Mouse (Mus musculus) lung, embryonic 15.5 days (tissue): Measurements from ENCODE around the gene Arhgap10. TPM values are rescaled to one million over a fixed set of nuclear protein-coding genes. Genes with fewer than 3 reads are reported as not detected.

Source experiments
- ATAC-seq: fragments of 200-750 bp; cut with Nextera tagmentation; 2 replicates; pipeline ENCODE4 v1.8.0; 2017; ENCODE audit warnings: moderate number of reproducible peaks, borderline replicate concordance; ENCODE audit not compliant: low FRiP score, low TSS enrichment; ENCODE audit errors: extremely low read depth
- H3K27ac ChIP-seq: fragments of 300-500 bp; sonication (generic); 2 replicates; pipeline ENCODE4 v1.5.1; 2015; ENCODE audit warnings: moderate library complexity, mild to moderate bottlenecking, inconsistent platforms
- H3K27me3 ChIP-seq: fragments of 300-500 bp; sonication (generic); 2 replicates; pipeline ENCODE4 v1.6.1; 2015; ENCODE audit warnings: inconsistent platforms
- H3K36me3 ChIP-seq: fragments of 300-500 bp; sonication (generic); 2 replicates; pipeline ENCODE4 v1.6.1; 2015; ENCODE audit warnings: inconsistent platforms
- H3K4me1 ChIP-seq: fragments of 300-500 bp; sonication (generic); 2 replicates; pipeline ENCODE4 v1.6.1; 2015; ENCODE audit warnings: inconsistent platforms
- H3K4me2 ChIP-seq: fragments of 300-500 bp; sonication (generic); 2 replicates; pipeline ENCODE4 v1.6.1; 2015; ENCODE audit warnings: inconsistent platforms, mild to moderate bottlenecking, moderate library complexity
- H3K4me3 ChIP-seq: fragments of 300-500 bp; sonication (generic); 2 replicates; pipeline ENCODE4 v1.5.1; 2015; ENCODE audit warnings: mild to moderate bottlenecking, inconsistent platforms
- H3K9ac ChIP-seq: fragments of 300-500 bp; sonication (generic); 2 replicates; pipeline ENCODE4 v1.6.1; 2015; ENCODE audit warnings: inconsistent platforms
- H3K9me3 ChIP-seq: fragments of 300-500 bp; sonication (generic); 2 replicates; pipeline ENCODE4 v1.6.1; 2016; ENCODE audit warnings: inconsistent platforms
- WGBS: fragments of 180-500 bp; shearing (Covaris S2); methylation state at CpG from one replicate; pipeline ENCODE4 v1.1.7; 2015; 5-methylcytosine and 5-hydroxymethylcytosine counted together
- polyA plus RNA-seq: library from polyadenylated mRNA; unstranded; fragments of >200 nt; fragmentation: Nextera tagmentation; extraction: Ambion mirVana; gene quantifications from 2 replicates; pipeline ENCODE4 v1.2.1, GENCODE M21; 2015

The Arhgap10 gene
- polyA plus RNA-seq, 1 experiment from 2014 or later = 23.8 TPM

DNA sequence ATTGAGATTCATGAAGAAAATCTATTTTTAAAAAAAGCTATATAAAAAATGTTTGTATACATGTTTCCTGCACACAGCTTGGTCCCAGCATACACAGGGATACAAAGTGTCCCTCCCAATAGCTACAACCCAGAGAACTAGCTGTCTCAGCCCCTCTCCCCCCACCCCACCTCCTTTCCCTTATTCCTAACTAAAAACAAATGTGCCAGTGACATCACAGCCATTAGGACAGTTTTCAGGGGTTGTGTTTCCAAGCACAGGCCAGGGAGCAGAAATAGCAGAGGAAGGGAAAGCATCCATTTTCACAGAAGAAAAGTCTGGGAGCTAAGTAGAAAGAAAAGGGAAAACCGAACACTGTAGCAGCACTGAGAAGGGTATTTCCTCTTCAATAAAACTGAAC, 163.6 kb downstream of the Arhgap10 start:
- no peak for ATAC-seq
- no peak overlapping the region for H3K4me3 ChIP-seq
- 86% methylated on average over 1 of the region's 1 CpGs for whole genome bisulfite sequencing

DNA sequence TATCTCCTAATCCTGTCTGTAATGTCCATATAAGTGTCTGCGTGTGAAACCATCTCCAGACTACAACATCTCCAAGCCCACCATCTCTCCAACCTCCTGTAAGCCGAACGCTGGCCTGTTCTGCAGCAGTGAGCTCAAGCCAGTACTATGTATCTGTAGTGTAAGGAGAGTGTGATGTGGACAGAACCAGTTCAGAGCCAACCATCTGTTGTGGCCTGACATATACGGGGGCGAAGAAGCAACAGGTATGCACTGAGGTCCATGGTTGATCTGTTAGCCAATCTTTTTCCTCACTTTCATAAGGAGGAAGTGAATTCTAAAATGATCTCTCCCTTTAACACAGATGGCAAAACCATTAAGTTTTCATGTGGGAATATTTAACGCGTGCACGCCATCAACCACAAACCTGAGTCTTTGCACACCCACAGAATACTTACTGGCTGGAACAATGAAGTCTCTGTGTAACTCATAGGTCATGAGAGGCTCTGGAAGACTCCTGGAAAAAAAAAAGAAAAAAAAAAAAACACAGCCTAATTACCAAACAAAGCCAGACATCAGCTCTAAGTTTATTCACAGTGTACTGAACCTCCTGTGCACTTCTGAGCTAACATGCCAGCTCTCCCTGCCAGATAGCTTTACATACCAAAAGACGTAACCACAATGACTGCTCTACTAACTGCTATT, 166.4 kb downstream of the Arhgap10 start:
- Histone ChIP-seq H3K27me3 (no peaks in the 10 kb centered on the region), H3K9me3 (no peaks in the 10 kb centered on the region), H3K4me2 (no peak overlapping the region), H3K4me1 (no peaks in the 10 kb centered on the region), H3K9ac (no peak overlapping the region), H3K27ac (no peak overlapping the region; the same call in 1 of the 2 replicates), H3K36me3 (no peaks in the 10 kb centered on the region), H3K4me3 (no peak overlapping the region)
- no peak for ATAC-seq
- WGBS = 80% methylated on average over 9 of the region's 9 CpGs

More for the DNA sequence above, 163.6 kb downstream of the Arhgap10 start:
- no peak overlapping the region for H3K27ac ChIP-seq
- no peaks in the 10 kb centered on the region for H3K27me3 ChIP-seq
- H3K9ac ChIP-seq = no peak overlapping the region
- no peak overlapping the region for H3K4me2 ChIP-seq
- peaks cover 3% of the 10 kb centered on the region; the same call in 1 of the 2 replicates for H3K36me3 ChIP-seq
- H3K4me1 ChIP-seq = no peaks in the 10 kb centered on the region
- H3K9me3 ChIP-seq = no peaks in the 10 kb centered on the region

DNA sequence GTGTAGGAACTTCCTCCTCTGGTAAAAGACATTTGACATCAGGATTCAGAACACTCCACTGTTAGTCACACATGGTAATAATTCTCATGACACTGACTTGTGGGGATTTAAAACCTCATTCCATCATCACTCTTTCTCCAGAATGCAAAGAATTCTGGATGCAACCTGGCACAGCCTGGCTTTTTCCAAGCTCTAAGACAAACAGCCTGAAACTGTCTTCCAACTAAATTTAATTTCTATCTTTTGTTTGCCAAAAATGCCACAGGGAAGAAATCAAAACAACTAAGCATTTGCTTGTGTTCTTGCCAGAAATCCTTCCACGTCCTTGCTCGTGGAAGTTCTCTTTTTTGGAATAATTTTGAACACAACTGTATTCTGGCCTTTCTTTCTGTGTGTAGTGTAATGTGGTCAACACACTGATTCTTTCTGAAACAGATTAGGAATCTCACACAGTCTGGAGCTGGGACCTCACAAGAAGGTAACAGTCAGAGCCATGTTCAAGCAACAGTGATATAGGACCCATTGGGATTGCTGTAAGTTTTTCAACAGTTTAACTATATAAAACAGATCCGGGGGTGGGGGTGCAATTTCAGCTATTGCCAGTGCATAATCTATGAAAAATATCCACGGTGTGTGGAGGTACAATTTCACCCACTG, 167.5 kb downstream of the Arhgap10 start:
- Histone ChIP-seq H3K4me1 (no peaks in the 10 kb centered on the region), H3K9ac (no peak overlapping the region), H3K4me3 (no peak overlapping the region), H3K27me3 (no peaks in the 10 kb centered on the region), H3K4me2 (no peak overlapping the region), H3K27ac (peak overlapping the region; percentile 8; the same call in 1 of the 2 replicates), H3K36me3 (no peaks in the 10 kb centered on the region), H3K9me3 (no peaks in the 10 kb centered on the region)
- 66% methylated on average over 4 of the region's 4 CpGs for WGBS
- ATAC-seq = peak; percentile 35; the same call in 1 of the 2 replicates

DNA sequence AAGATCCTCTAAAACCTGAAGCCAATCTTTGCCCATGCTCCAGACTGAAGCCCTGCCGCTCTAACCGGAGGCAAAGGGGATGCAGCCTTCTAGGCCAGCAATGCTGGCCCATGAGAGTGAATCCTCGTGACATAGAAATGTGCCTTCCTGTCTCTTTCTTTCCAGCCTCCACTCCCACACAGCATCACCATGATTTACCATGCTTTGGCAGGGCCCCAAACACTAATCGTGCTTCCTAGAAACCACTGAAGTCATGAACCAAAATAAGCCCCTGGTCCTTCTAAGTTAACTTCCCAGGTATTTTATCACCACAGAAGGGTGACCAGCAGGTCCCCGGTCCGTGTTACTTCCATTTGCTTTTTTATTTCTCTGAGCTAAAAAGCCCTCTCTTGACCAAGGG, 173.8 kb downstream of the Arhgap10 start:
- H3K27ac ChIP-seq = no peak overlapping the region
- 89% methylated on average over 6 of the region's 6 CpGs for WGBS
- peaks cover 13% of the 10 kb centered on the region for H3K4me1 ChIP-seq
- H3K4me3 ChIP-seq = no peak overlapping the region
- H3K9ac ChIP-seq = no peak overlapping the region
- ATAC-seq = no peak
- H3K27me3 ChIP-seq = no peaks in the 10 kb centered on the region
- H3K4me2 ChIP-seq = no peak overlapping the region
- no peaks in the 10 kb centered on the region for H3K9me3 ChIP-seq
- no peaks in the 10 kb centered on the region for H3K36me3 ChIP-seq

DNA sequence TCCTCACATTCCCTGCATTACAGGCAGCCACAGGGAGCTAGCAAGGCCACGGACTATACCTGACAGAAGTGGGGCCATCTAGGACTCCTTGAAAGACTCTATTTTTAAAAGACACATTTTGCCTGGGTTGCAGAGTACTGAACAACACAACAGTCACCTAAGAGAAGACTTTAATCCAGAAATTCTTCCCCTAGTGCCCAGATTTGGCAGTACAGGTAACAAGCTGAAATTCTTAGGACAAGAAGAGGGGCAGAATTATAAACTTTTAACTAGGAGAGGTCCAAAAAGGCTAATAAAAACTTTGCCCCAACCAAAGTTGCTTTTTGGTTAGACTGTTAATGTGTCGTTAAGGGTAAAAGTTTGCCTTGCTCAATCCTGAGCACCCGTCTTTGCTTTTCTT, 174.4 kb downstream of the Arhgap10 start:
- Histone ChIP-seq H3K4me3 (no peak overlapping the region), H3K9ac (no peak overlapping the region), H3K27me3 (no peaks in the 10 kb centered on the region), H3K9me3 (no peaks in the 10 kb centered on the region), H3K4me1 (peaks cover 13% of the 10 kb centered on the region), H3K36me3 (no peaks in the 10 kb centered on the region), H3K4me2 (no peak overlapping the region), H3K27ac (no peak overlapping the region)
- WGBS = 88% methylated on average over 3 of the region's 3 CpGs
- no peak for ATAC-seq

DNA sequence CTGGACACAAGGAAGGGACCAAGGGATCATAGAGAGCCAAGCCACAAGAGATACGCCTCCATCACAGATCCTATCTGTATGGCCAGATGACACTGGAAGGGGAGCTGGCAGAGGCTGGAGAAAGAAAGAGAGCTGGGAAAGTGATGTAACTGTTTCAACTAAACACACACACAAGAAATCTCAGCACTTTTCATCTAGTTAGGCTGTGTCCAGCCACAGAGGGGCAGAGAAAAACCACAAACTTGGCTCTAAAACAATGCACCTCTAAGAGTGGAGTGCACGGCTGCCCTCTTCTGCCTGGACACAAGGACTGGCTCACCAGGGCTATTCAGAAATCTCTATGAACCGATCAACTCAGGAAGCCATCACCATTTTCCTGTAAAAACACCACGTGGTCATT, 175.6 kb downstream of the Arhgap10 start:
- Histone ChIP-seq H3K4me2 (no peak overlapping the region), H3K36me3 (no peaks in the 10 kb centered on the region), H3K4me3 (no peak overlapping the region), H3K27ac (peak overlapping the region; percentile 76), H3K4me1 (peaks cover 13% of the 10 kb centered on the region), H3K9ac (no peak overlapping the region), H3K9me3 (no peaks in the 10 kb centered on the region), H3K27me3 (no peaks in the 10 kb centered on the region)
- WGBS = 62% methylated on average over 4 of the region's 4 CpGs
- ATAC-seq = no peak

DNA sequence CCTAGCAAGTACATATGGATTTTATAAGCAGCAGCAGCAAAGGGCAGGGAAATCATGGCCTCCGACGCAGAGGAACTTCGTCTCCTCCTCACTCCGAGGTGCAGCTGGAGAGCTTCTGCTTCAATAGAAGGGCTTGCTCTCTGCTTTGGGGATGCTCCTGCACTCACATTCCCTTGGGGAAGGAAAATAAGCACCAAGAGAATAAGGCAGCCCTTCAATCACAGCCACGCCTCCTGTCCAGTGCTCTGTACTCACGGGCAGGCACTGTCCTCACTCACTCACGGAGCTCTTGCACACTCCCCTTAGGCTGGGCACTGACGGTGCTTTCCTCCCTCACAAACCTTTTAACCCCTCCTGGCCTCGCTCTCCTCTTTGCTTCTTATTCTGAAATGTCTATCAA, 176.4 kb downstream of the Arhgap10 start:
- Histone ChIP-seq H3K36me3 (no peaks in the 10 kb centered on the region), H3K9ac (no peak overlapping the region), H3K4me3 (no peak overlapping the region), H3K27ac (peak overlapping the region; percentile 76), H3K9me3 (no peaks in the 10 kb centered on the region), H3K27me3 (no peaks in the 10 kb centered on the region), H3K4me2 (no peak overlapping the region), H3K4me1 (peaks cover 13% of the 10 kb centered on the region)
- peak; percentile 80 for ATAC-seq
- WGBS = 40% methylated on average over 9 of the region's 9 CpGs

DNA sequence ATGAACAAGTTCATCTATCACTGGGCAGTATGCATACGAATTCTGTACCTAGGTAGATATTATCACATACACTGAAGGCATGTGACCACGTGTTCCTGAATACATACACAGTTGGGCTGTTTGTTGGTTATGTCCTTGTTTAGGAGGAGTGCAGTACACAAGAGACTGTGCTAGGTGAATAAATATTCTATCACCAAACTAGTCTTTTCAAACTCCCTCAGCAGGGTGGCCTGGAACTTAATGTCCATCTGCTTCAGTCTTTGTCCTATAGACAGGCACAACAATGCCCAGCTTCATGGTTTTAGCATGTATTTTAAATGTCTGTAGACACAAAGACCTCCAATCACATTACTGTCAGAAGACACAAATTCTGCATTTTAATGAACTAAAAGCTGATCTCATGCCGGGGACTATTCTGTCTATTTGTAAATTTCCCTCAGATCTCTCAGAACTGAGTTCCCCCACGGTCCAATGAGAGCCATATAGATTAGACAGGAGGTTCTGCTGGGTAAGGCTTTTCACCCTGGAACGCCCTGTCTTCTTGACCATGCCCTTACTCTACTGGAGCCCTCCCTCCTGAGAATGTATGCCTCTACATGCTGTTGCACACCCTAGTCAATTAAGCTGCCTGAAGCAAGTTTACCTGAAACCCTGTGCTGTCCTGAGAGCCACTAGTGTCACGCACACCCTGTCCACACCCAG, 177.6 kb downstream of the Arhgap10 start:
- no peak overlapping the region for H3K4me2 ChIP-seq
- peaks cover 13% of the 10 kb centered on the region for H3K4me1 ChIP-seq
- H3K9ac ChIP-seq = no peak overlapping the region
- H3K4me3 ChIP-seq = no peak overlapping the region
- no peaks in the 10 kb centered on the region for H3K9me3 ChIP-seq
- 76% methylated on average over 6 of the region's 6 CpGs for WGBS
- H3K36me3 ChIP-seq = no peaks in the 10 kb centered on the region
- peak overlapping the region; percentile 76 for H3K27ac ChIP-seq
- H3K27me3 ChIP-seq = no peaks in the 10 kb centered on the region
- no peak for ATAC-seq

DNA sequence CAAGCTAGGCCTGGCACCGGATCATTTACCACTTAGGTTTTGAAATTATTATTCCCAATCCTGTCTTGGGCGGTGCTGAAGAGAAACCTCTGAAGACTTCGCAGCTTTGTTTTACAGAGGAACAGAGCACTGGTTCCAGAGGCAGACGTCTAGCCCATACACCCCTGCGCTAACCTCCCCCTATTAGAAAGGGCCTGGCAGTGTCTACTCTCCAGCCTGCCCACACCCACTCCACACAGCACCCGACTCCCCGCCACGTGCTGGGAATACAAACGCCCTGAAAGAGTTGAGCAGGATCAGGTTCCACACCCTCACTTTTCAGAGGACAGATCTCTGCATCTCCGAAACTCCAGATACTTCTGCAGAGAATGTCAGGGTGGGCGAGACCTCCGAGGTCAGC, 180.5 kb downstream of the Arhgap10 start:
- H3K27me3 ChIP-seq = no peaks in the 10 kb centered on the region
- H3K4me3 ChIP-seq = no peak overlapping the region
- ATAC-seq = no peak
- H3K27ac ChIP-seq = no peak overlapping the region
- H3K9ac ChIP-seq = no peak overlapping the region
- H3K4me2 ChIP-seq = no peak overlapping the region
- H3K9me3 ChIP-seq = no peaks in the 10 kb centered on the region
- WGBS = 67% methylated on average over 12 of the region's 12 CpGs
- H3K36me3 ChIP-seq = no peaks in the 10 kb centered on the region
- H3K4me1 ChIP-seq = peaks cover 13% of the 10 kb centered on the region

DNA sequence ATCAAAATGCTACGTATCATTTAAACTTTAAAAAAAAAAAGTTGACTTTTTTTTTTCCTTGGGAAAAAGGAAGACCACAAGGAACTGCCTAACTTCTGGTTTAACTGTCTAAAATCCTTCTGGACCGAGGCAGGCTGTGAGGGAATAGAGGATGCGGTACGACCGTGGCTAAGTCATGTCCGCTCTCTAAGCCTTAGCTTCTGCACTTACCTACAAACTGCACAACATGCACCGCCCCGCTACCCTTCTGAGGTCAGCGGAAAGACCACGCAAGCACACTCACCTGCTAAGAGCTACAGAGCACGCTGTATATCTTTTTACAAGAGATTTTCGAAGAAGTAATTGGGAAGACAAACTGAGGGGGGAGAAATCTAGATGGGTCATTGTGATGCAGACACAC, 186.6 kb downstream of the Arhgap10 start:
- no peak overlapping the region for H3K4me3 ChIP-seq
- no peaks in the 10 kb centered on the region for H3K27me3 ChIP-seq
- 89% methylated on average over 12 of the region's 12 CpGs for WGBS
- H3K36me3 ChIP-seq = no peaks in the 10 kb centered on the region
- ATAC-seq = no peak
- H3K4me2 ChIP-seq = no peak overlapping the region
- H3K9ac ChIP-seq = no peak overlapping the region
- no peaks in the 10 kb centered on the region for H3K9me3 ChIP-seq
- H3K27ac ChIP-seq = no peak overlapping the region
- no peaks in the 10 kb centered on the region for H3K4me1 ChIP-seq

DNA sequence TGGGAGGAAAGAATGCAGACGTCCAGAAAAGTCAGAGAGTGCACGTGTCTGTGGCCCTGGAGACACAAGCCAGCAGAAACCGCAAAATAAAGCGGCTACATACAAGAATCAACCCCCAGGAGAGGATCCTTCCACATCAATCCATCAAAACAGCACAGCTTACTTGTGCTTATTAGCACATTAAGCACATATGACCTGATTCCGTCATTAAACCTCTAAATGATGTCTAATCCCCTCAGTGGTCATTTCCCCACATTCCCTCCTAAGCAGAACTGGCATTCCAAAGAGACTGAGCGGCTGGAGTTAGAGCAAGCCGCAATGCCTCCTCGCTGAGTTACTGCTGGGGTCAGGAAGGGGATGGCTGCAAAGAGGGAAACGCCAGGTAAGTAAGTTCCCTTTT, 187.4 kb downstream of the Arhgap10 start:
- Histone ChIP-seq H3K4me2 (no peak overlapping the region), H3K27me3 (no peaks in the 10 kb centered on the region), H3K4me1 (no peaks in the 10 kb centered on the region), H3K4me3 (no peak overlapping the region), H3K9me3 (no peaks in the 10 kb centered on the region), H3K36me3 (no peaks in the 10 kb centered on the region), H3K27ac (no peak overlapping the region), H3K9ac (no peak overlapping the region)
- 82% methylated on average over 9 of the region's 9 CpGs for WGBS
- no peak for ATAC-seq

DNA sequence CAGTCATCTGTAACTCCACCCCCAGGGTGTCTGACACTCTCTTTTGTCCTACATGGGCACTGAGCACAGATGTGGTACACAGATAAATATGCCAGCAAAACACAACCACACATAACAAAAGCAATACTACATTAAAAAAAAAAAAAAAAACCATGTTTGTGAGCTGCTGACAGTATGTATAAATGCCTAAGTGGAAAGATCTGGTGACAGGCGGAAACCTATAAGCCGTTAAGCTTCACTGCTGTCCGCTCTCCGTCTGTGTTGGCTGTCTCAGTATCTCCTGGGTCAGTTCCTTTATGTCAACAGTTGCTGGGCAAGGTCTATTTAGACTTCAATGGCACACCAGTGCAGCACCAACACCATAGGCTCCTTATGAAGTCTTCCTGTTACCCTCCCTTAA, 188.0 kb downstream of the Arhgap10 start:
- Histone ChIP-seq H3K4me1 (no peaks in the 10 kb centered on the region), H3K9ac (no peak overlapping the region), H3K9me3 (no peaks in the 10 kb centered on the region), H3K4me3 (no peak overlapping the region), H3K4me2 (no peak overlapping the region), H3K27me3 (no peaks in the 10 kb centered on the region), H3K27ac (no peak overlapping the region), H3K36me3 (no peaks in the 10 kb centered on the region)
- 67% methylated on average over 4 of the region's 4 CpGs for WGBS
- ATAC-seq = no peak
